Mouse (Mus musculus): Measurements from ENCODE around the gene Shoc2. TPM values are rescaled to one million over a fixed set of nuclear protein-coding genes. Genes with fewer than 3 reads are reported as not detected.

Gene Shoc2
- polyA plus RNA-seq, 2 experiments, result 26.9 to 44.8 TPM

DNA sequence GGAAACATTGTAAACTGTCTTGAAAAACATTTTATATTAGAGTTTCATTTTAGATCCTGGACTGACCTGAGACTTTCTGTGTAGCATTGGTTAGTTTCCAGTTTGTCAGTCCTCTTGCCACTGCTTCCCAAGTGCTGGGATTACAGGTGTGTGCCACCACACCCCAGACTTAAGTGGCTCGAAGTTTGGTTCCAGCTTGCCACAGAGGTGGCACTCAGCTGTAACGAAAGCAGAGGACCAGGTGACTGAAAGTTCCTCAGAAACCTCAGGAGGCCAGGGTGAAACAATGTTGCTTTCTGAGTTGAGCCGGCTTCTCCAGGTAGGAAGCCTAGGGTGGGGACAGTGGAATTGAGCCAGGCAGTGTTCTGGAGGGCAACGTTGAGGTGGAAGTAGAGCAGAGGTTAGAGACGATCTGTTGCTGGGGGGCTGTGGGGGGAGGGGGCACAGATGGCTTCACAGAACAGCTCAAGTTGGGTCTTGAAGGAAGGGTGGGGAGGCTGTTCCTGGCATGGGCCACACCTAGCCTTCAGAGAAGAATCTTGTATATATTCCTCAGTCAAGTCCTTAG, 128.2 kb downstream of the Shoc2 start:
- Histone ChIP-seq H3K4me1 (ENCODE audit: control insufficient read depth, insufficient read depth, low read length) (no peaks in the 10 kb centered on the region), H3K9me3 (ENCODE audit: control insufficient read depth, low read length) (no peaks in the 10 kb centered on the region), H3K36me3 (ENCODE audit: control insufficient read depth, insufficient read depth, low read length) (no peaks in the 10 kb centered on the region), H3K27ac (replicated peaks; ENCODE audit: low read depth, low read length) (no peak overlapping the region), H3K27me3 (ENCODE audit: control insufficient read depth, insufficient read depth, low read length) (no peaks in the 10 kb centered on the region), H3K4me2 (replicated peaks; ENCODE audit: low read depth, low read length, severe bottlenecking) (no peak overlapping the region), H3K9ac (ENCODE audit: low read depth, low read length, severe bottlenecking) (no peak overlapping the region), H3K4me3 (replicated peaks; ENCODE audit: low read length) (no peak overlapping the region)
- 73% methylated on average over 5 of the region's 5 CpGs for WGBS
- DNase-seq (ENCODE audit: low spot score) (no peak), ATAC-seq (ENCODE audit: low FRiP score, low read depth) (no peak)
- TF ChIP-seq POLR2A (IDR thresholded peaks at IDR 0.05; ENCODE audit: borderline replicate concordance, extremely low read depth, insufficient read depth, insufficient read length), result no peak

DNA sequence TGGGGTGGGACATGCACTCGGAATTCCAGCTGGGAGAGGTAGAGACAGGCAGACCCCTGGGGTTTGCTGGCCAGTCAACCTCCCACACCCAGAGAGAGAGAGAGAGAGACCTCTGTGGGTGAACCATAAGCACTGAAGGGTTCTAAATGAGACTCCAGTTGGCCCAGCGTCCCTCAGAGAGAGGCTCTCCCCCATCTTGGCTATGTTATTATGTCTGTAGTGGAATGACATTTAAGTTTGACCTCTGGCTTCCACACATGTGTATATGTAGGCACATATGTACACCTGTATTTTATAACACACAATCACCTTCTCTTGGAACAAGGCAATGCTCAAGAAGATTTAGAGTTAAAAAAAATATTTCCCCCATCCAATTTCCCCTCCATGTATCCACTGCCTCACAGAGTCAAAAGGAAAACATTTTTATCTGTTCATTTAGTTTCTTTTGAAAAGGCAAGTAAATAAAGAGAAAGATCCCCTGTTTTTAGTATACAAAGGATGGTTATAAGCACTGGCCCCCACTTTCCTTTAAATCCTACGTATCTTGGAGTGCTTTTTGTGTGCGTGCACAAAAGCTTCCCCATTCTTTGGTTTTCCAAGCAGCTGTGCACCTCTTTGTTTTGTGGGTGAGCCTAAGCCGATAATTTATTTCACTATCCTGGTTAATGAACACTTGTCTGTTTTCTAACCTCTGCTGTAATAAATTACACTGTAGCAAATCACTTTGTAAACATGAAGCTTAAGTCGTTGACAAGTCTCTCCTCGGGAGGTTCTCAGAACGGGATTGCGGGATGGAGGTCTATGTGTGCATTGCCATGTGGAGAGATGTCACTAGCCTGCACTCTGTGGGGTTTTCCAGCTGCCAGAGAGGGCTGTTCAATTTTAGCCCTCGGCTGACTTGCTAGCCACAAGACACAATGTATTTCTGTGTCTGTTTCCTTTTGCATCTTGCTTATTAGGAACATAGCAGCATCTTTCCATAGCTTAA, 132.6 kb downstream of the Shoc2 start:
- DNase-seq (ENCODE audit: low spot score) (no peak), ATAC-seq (ENCODE audit: low FRiP score, low read depth) (no peak)
- Histone ChIP-seq H3K27ac (replicated peaks; ENCODE audit: low read depth, low read length) (no peak overlapping the region), H3K9me3 (ENCODE audit: control insufficient read depth, low read length) (no peaks in the 10 kb centered on the region), H3K36me3 (ENCODE audit: control insufficient read depth, insufficient read depth, low read length) (no peaks in the 10 kb centered on the region), H3K4me3 (replicated peaks; ENCODE audit: low read length) (no peak overlapping the region), H3K4me1 (ENCODE audit: control insufficient read depth, insufficient read depth, low read length) (no peaks in the 10 kb centered on the region), H3K4me2 (replicated peaks; ENCODE audit: low read depth, low read length, severe bottlenecking) (no peak overlapping the region), H3K27me3 (ENCODE audit: control insufficient read depth, insufficient read depth, low read length) (no peaks in the 10 kb centered on the region), H3K9ac (ENCODE audit: low read depth, low read length, severe bottlenecking) (no peak overlapping the region)
- 36% methylated on average over 10 of the region's 10 CpGs for WGBS
- no peak for TF ChIP-seq POLR2A (IDR thresholded peaks at IDR 0.05; ENCODE audit: borderline replicate concordance, extremely low read depth, insufficient read depth, insufficient read length)

DNA sequence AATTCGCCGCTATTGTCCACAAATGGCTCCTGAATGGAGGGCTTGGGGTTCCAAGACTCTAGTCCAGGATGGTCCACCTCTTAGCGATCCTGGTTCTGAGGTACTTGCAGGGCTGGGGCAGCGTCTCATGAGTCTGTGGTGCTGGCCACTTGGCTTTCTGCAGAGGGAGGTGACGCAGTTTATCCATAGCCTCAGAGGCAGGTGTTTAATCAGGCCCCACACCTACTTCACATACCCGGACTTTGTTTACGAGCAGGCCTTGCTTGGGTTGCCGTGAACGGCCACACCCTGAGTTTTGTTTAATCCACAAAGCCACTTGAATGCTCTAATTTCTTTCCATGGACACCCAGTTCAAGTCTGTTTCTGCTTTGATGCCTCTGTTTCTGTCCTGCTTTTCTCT, 137.2 kb downstream of the Shoc2 start:
- H3K4me3 ChIP-seq (replicated peaks; ENCODE audit: low read length), result no peak overlapping the region
- WGBS, result 82% methylated on average over 9 of the region's 9 CpGs
- no peaks in the 10 kb centered on the region for H3K9me3 ChIP-seq (ENCODE audit: control insufficient read depth, low read length)
- H3K4me1 ChIP-seq (ENCODE audit: control insufficient read depth, insufficient read depth, low read length), result no peaks in the 10 kb centered on the region
- H3K9ac ChIP-seq (ENCODE audit: low read depth, low read length, severe bottlenecking), result no peak overlapping the region
- no peak overlapping the region for H3K27ac ChIP-seq (replicated peaks; ENCODE audit: low read depth, low read length)
- no peak for ATAC-seq (ENCODE audit: low FRiP score, low read depth)
- H3K4me2 ChIP-seq (replicated peaks; ENCODE audit: low read depth, low read length, severe bottlenecking), result no peak overlapping the region
- no peak for DNase-seq (ENCODE audit: low spot score)
- H3K36me3 ChIP-seq (ENCODE audit: control insufficient read depth, insufficient read depth, low read length), result no peaks in the 10 kb centered on the region
- H3K27me3 ChIP-seq (ENCODE audit: control insufficient read depth, insufficient read depth, low read length), result no peaks in the 10 kb centered on the region
- TF ChIP-seq POLR2A (IDR thresholded peaks at IDR 0.05; ENCODE audit: borderline replicate concordance, extremely low read depth, insufficient read depth, insufficient read length), result no peak

DNA sequence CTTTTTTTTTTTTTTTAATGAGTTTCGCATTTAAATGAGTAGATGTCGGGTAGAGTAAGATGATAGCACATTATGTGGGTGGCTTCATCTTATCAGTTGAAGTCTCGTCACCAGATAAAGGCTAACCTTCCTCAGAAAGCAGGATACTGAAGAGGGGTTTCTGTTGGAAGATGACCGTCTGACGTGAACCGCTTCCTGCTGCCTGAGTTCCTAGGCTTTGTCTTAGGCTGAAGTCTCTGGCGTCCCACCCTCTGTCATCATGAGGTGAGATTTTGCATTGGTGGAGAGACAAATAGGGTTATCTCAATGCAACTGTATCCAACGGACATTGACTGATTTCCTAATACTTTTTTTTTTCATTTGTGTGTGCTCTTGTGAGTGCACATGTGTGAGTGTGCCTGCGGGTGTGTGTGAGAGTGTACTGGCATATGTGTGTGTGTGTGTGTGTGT, 137.6 kb downstream of the Shoc2 start:
- no peaks in the 10 kb centered on the region for H3K36me3 ChIP-seq (ENCODE audit: control insufficient read depth, insufficient read depth, low read length)
- no peak for TF ChIP-seq POLR2A (IDR thresholded peaks at IDR 0.05; ENCODE audit: borderline replicate concordance, extremely low read depth, insufficient read depth, insufficient read length)
- no peak overlapping the region for H3K4me3 ChIP-seq (replicated peaks; ENCODE audit: low read length)
- DNase-seq (ENCODE audit: low spot score) (no peak), ATAC-seq (ENCODE audit: low FRiP score, low read depth) (no peak)
- H3K9me3 ChIP-seq (ENCODE audit: control insufficient read depth, low read length), result no peaks in the 10 kb centered on the region
- no peak overlapping the region for H3K27ac ChIP-seq (replicated peaks; ENCODE audit: low read depth, low read length)
- no peaks in the 10 kb centered on the region for H3K27me3 ChIP-seq (ENCODE audit: control insufficient read depth, insufficient read depth, low read length)
- no peak overlapping the region for H3K4me2 ChIP-seq (replicated peaks; ENCODE audit: low read depth, low read length, severe bottlenecking)
- 83% methylated on average over 9 of the region's 9 CpGs for WGBS
- no peak overlapping the region for H3K9ac ChIP-seq (ENCODE audit: low read depth, low read length, severe bottlenecking)
- H3K4me1 ChIP-seq (ENCODE audit: control insufficient read depth, insufficient read depth, low read length), result no peaks in the 10 kb centered on the region

Other genes with a start within 250 kb of the Shoc2 start
- gene Pdcd4, start 52.1 kb upstream of the Shoc2 start, polyA plus RNA-seq (2012; rRNA removed), result 23.3 and 43.3 TPM in 2 replicates
- gene Pdcd4, start 52.1 kb upstream of the Shoc2 start, polyA plus RNA-seq (2014; fragmentation: Nextera tagmentation; extraction: Ambion mirVana), result 96.4 and 109 TPM in 2 replicates
- gene Bbip1, start 321 bp downstream of the Shoc2 start, polyA plus RNA-seq (2012; rRNA removed), result 34.6 and 57.2 TPM in 2 replicates
- gene Bbip1, start 321 bp downstream of the Shoc2 start, polyA plus RNA-seq (2014; fragmentation: Nextera tagmentation; extraction: Ambion mirVana), result 78.8 and 84.1 TPM in 2 replicates
- gene Adra2a, start 99.8 kb downstream of the Shoc2 start, polyA plus RNA-seq (2012; rRNA removed), result 3.7 and 6.6 TPM in 2 replicates
- gene Adra2a, start 99.8 kb downstream of the Shoc2 start, polyA plus RNA-seq (2014; fragmentation: Nextera tagmentation; extraction: Ambion mirVana), result 1.2 and 1.4 TPM in 2 replicates

All from limb, embryonic 14.5 days (tissue).